Mouse (Mus musculus) liver, postnatal 0 days (tissue): ENCODE results near the gene H2al1b.

Source experiments
- CTCF ChIP-seq: sonication (generic); IDR thresholded peaks from 2 replicates; pipeline ENCODE4 v1.5.1; 2016; ENCODE audit warnings: antibody characterized with exemption, low read depth
- EP300 ChIP-seq: IDR thresholded peaks from 2 replicates; pipeline ENCODE4 v1.6.1; 2016; ENCODE audit warnings: antibody characterized with exemption, low read depth, mild to moderate bottlenecking

- TF ChIP-seq CTCF = no peak
- TF ChIP-seq EP300 = no peak
Measured at GRCm38 (mm10) chrX:11288306-11288882, 13.8 kb upstream of the H2al1b start.
